Mouse (Mus musculus) intestine, postnatal 0 days (tissue): ENCODE results near the gene Sds. TPM values are rescaled to one million over a fixed set of nuclear protein-coding genes. Genes with fewer than 3 reads are reported as not detected.

Experiments used
- ATAC-seq: fragments of 200-750 bp; cut with Nextera tagmentation; 2 replicates; pipeline ENCODE4 v1.8.0; 2017; ENCODE audit warnings: mild to moderate bottlenecking, moderate TSS enrichment, moderate library complexity
- H3K27ac ChIP-seq: fragments of 300-500 bp; sonication (generic); 2 replicates; pipeline ENCODE4 v1.5.1; 2014; ENCODE audit warnings: mild to moderate bottlenecking, low read depth, low read length, moderate library complexity
- H3K27me3 ChIP-seq: fragments of 300-500 bp; sonication (generic); replicated peaks from 2 replicates; pipeline ENCODE4 v1.6.1; 2014; ENCODE audit warnings: low read length, mixed read lengths; ENCODE audit not compliant: control insufficient read depth, insufficient read depth
- H3K36me3 ChIP-seq: fragments of 300-500 bp; sonication (generic); 2 replicates; pipeline ENCODE4 v1.6.1; 2014; ENCODE audit warnings: mild to moderate bottlenecking, moderate library complexity; ENCODE audit not compliant: control insufficient read depth, insufficient read depth
- H3K4me1 ChIP-seq: fragments of 300-500 bp; sonication (generic); replicated peaks from 2 replicates; pipeline ENCODE4 v1.6.1; 2014; ENCODE audit warnings: antibody characterized with exemption, low read length, mixed read lengths; ENCODE audit not compliant: control insufficient read depth, insufficient read depth
- H3K4me2 ChIP-seq: fragments of 300-500 bp; sonication (generic); replicated peaks from 2 replicates; pipeline ENCODE4 v1.6.1; 2014; ENCODE audit warnings: low read depth, mild to moderate bottlenecking, moderate library complexity
- H3K4me3 ChIP-seq: fragments of 300-500 bp; sonication (generic); 2 replicates; pipeline ENCODE4 v1.5.1; 2014; ENCODE audit warnings: low read depth, low read length
- H3K9ac ChIP-seq: fragments of 300-500 bp; sonication (generic); 2 replicates; pipeline ENCODE4 v1.6.1; 2014; ENCODE audit warnings: mild to moderate bottlenecking, low read depth, low read length
- H3K9me3 ChIP-seq: fragments of 300-500 bp; sonication (generic); 2 replicates; pipeline ENCODE4 v1.6.1; 2016; ENCODE audit warnings: mixed run types; ENCODE audit not compliant: control insufficient read depth
- CTCF ChIP-seq: sonication (generic); IDR thresholded peaks from 2 replicates; pipeline ENCODE4 v1.5.1; 2016; ENCODE audit warnings: low read depth, mild to moderate bottlenecking, control low read depth, antibody characterized with exemption, moderate library complexity
- WGBS: fragments of 180-500 bp; shearing (Covaris S2); extraction: QIAGEN DNeasy Blood & Tissue Kit; methylation state at CpG from one replicate; pipeline ENCODE4 v1.1.7; 2014; 5-methylcytosine and 5-hydroxymethylcytosine counted together
- polyA plus RNA-seq: library from polyadenylated mRNA; unstranded; fragments of >200 nt; fragmentation: Nextera tagmentation; extraction: Ambion mirVana; gene quantifications from 2 replicates; pipeline ENCODE4 v1.2.1, GENCODE M21; 2015

Sds gene
- polyA plus RNA-seq, 1 experiment from 2014 or later, result not detected

GRCm38 (mm10) chr5:120505368-120505767, 29.0 kb downstream of the Sds start:
- WGBS, result 26% methylated on average over 16 of the region's 16 CpGs
- peak overlapping the region; percentile 41 for H3K4me2 ChIP-seq
- peak; percentile 44 for ATAC-seq

GRCm38 (mm10) chr5:120505781-120506180, 29.5 kb downstream of the Sds start:
- 57% methylated on average over 9 of the region's 9 CpGs for WGBS

More at GRCm38 (mm10) chr5:120505368-120505767, 29.0 kb downstream of the Sds start:
- H3K27me3 ChIP-seq, result no peaks in the 10 kb centered on the region
- no peaks in the 10 kb centered on the region for H3K36me3 ChIP-seq
- H3K27ac ChIP-seq, result no peak overlapping the region
- no peak overlapping the region for H3K4me3 ChIP-seq
- H3K9ac ChIP-seq, result no peak overlapping the region
- H3K9me3 ChIP-seq, result no peaks in the 10 kb centered on the region
- TF ChIP-seq CTCF, result peak; percentile 98
- 0 out of 2 replicates have a peak, but pooled peaks cover 5% of the 10 kb centered on the region for H3K4me1 ChIP-seq

GRCm38 (mm10) chr5:120506490-120506889, 30.2 kb downstream of the Sds start:
- no peak for TF ChIP-seq CTCF
- Histone ChIP-seq H3K27ac (no peak overlapping the region), H3K4me2 (no peak overlapping the region), H3K9ac (no peak overlapping the region), H3K36me3 (no peaks in the 10 kb centered on the region), H3K4me1 (0 out of 2 replicates have a peak, but pooled peaks cover 5% of the 10 kb centered on the region), H3K4me3 (no peak overlapping the region), H3K27me3 (no peaks in the 10 kb centered on the region), H3K9me3 (no peaks in the 10 kb centered on the region)
- ATAC-seq, result no peak
- 55% methylated on average over 9 of the region's 9 CpGs for WGBS

More at GRCm38 (mm10) chr5:120505781-120506180, 29.5 kb downstream of the Sds start:
- no peaks in the 10 kb centered on the region for H3K27me3 ChIP-seq
- ATAC-seq, result no peak
- H3K9ac ChIP-seq, result no peak overlapping the region
- no peaks in the 10 kb centered on the region for H3K9me3 ChIP-seq
- H3K36me3 ChIP-seq, result no peaks in the 10 kb centered on the region
- H3K27ac ChIP-seq, result no peak overlapping the region
- 0 out of 2 replicates have a peak, but pooled peaks cover 5% of the 10 kb centered on the region for H3K4me1 ChIP-seq
- peak overlapping the region; percentile 41 for H3K4me2 ChIP-seq
- no peak for TF ChIP-seq CTCF
- H3K4me3 ChIP-seq, result no peak overlapping the region

- WGBS, result 56% methylated on average over 4 of the region's 4 CpGs
- TF ChIP-seq CTCF, result no peak
- Histone ChIP-seq H3K4me2 (no peak overlapping the region), H3K27ac (no peak overlapping the region), H3K9me3 (no peaks in the 10 kb centered on the region), H3K4me3 (no peak overlapping the region), H3K36me3 (no peaks in the 10 kb centered on the region), H3K9ac (no peak overlapping the region), H3K4me1 (0 out of 2 replicates have a peak, but pooled peaks cover 4% of the 10 kb centered on the region), H3K27me3 (no peaks in the 10 kb centered on the region)
- no peak for ATAC-seq
Observed at GRCm38 (mm10) chr5:120507311-120507710, 31.0 kb downstream of the Sds start.

- peak within 1 kb of the TSS; percentile 45; the same call in 1 of the 2 replicates for H3K9ac ChIP-seq
- H3K4me1 ChIP-seq, result 0 out of 2 replicates have a peak, but pooled peaks cover 10% of the 10 kb centered on the region
- no peaks in the 10 kb centered on the region for H3K27me3 ChIP-seq
- 0 out of 2 replicates have a peak, but pooled peaks have one; percentile 13 for TF ChIP-seq CTCF
- H3K9me3 ChIP-seq, result no peaks in the 10 kb centered on the region
- peak within 1 kb of the TSS; percentile 5; the same call in 1 of the 2 replicates for H3K27ac ChIP-seq
- peak within 1 kb of the TSS; percentile 55 for H3K4me3 ChIP-seq
- peak; percentile 87 for ATAC-seq
- peak within 1 kb of the TSS; percentile 71 for H3K4me2 ChIP-seq
- 1% methylated on average over 36 of the region's 36 CpGs for WGBS
- H3K36me3 ChIP-seq, result no peaks in the 10 kb centered on the region
Observed at GRCm38 (mm10) chr5:120510982-120511642, 34.8 kb downstream of the Sds start, which contains the start of gene Slc8b1. Gene Slc8b1 (plus strand): TSS chr5:120511168.

- Histone ChIP-seq H3K9ac (peak overlapping the region; percentile 45; the same call in 1 of the 2 replicates), H3K4me2 (peak overlapping the region; percentile 71), H3K27me3 (no peaks in the 10 kb centered on the region), H3K27ac (no peak overlapping the region; the same call in 1 of the 2 replicates), H3K36me3 (no peaks in the 10 kb centered on the region), H3K9me3 (no peaks in the 10 kb centered on the region), H3K4me1 (0 out of 2 replicates have a peak, but pooled peaks cover 11% of the 10 kb centered on the region), H3K4me3 (peak overlapping the region; percentile 55)
- TF ChIP-seq CTCF, result no peak
- ATAC-seq, result no peak
- 16% methylated on average over 14 of the region's 14 CpGs for WGBS
Observed at GRCm38 (mm10) chr5:120511643-120512220, 35.4 kb downstream of the Sds start.
